Mouse (Mus musculus) CH12.LX (cell line): ENCODE measurements around the gene Cwc25. TPM values are rescaled to one million over a fixed set of nuclear protein-coding genes. Genes with fewer than 3 reads are reported as not detected.

ENCODE experiments used
- DNase-seq: peaks from one replicate; pipeline ENCODE4 v3.0.0-alpha.2; 2013; ENCODE audit errors: extremely low read depth
- H3K27ac ChIP-seq: 2 replicates; pipeline ENCODE4 v1.5.1; 2012; ENCODE audit warnings: low read depth, mild to moderate bottlenecking, control low read depth, moderate library complexity; ENCODE audit not compliant: insufficient read depth
- H3K27me3 ChIP-seq: replicated peaks from 2 replicates; pipeline ENCODE3; 2012; ENCODE audit warnings: inconsistent platforms
- H3K36me3 ChIP-seq, 2 experiments: replicated peaks in 1 of 2; 2 replicates each; pipeline versions ENCODE3 to v1.6.1; 2012; ENCODE audit warnings: inconsistent platforms in 1 of 2, low read length in 1 of 2, mild to moderate bottlenecking in 1 of 2, mixed read lengths in 1 of 2, moderate library complexity in 1 of 2; ENCODE audit not compliant: control insufficient read depth in 1 of 2, insufficient read depth in 1 of 2
- H3K4me1 ChIP-seq, 2 experiments: 2 replicates each; pipeline ENCODE4 v1.6.1; 2012; ENCODE audit warnings: inconsistent platforms in 1 of 2, moderate library complexity in 1 of 2; ENCODE audit not compliant: insufficient read depth in 2 of 2, control insufficient read depth in 1 of 2
- H3K4me2 ChIP-seq: 2 replicates; pipeline ENCODE4 v1.6.1; 2012; ENCODE audit warnings: low read depth, mild to moderate bottlenecking, control low read depth; ENCODE audit not compliant: poor library complexity, insufficient read depth, severe bottlenecking
- H3K4me3 ChIP-seq, 3 experiments: fragments of 150-350 bp in 1 of 3; sonication (generic) in 1 of 3; replicated peaks in 1 of 3; 2 replicates each; pipeline versions ENCODE3 to v1.5.1; 2011 to 2012; ENCODE audit warnings: low read depth in 2 of 3, low read length in 2 of 3, mild to moderate bottlenecking in 2 of 3, moderate library complexity in 2 of 3, control low read depth in 1 of 3, improper control_type of control experiment in 1 of 3, inconsistent platforms in 1 of 3, mixed read lengths in 1 of 3; ENCODE audit not compliant: poor library complexity in 1 of 3
- H3K79me2 ChIP-seq: replicated peaks from 2 replicates; pipeline ENCODE4 v1.6.1; 2012; ENCODE audit warnings: mild to moderate bottlenecking, moderate library complexity; ENCODE audit not compliant: control insufficient read depth, poor library complexity, insufficient read depth, severe bottlenecking; ENCODE audit errors: extremely low read depth
- H3K9ac ChIP-seq: 2 replicates; pipeline ENCODE4 v1.6.1; 2012; ENCODE audit warnings: low read depth, mild to moderate bottlenecking, control low read depth, moderate library complexity; ENCODE audit not compliant: insufficient read depth
- H3K9me3 ChIP-seq: replicated peaks from 2 replicates; pipeline ENCODE3; 2012; ENCODE audit warnings: low read length, inconsistent platforms, mixed read lengths
- CHD1 ChIP-seq: IDR thresholded peaks from 2 replicates; pipeline ENCODE4 v1.6.1; 2012; ENCODE audit warnings: low read depth, low read length, improper control_type of control experiment, inconsistent platforms
- CHD2 ChIP-seq: IDR thresholded peaks from 2 replicates; pipeline ENCODE4 v1.6.1; 2011; ENCODE audit warnings: low read length, improper control_type of control experiment
- CTCF ChIP-seq, 2 experiments: IDR thresholded peaks in 1 of 2; conservative IDR thresholded peaks in 1 of 2; 2 replicates each; pipeline ENCODE4 v1.5.1; 2011 to 2012; ENCODE audit warnings: low read depth in 2 of 2, low read length in 2 of 2, improper control_type of control experiment in 1 of 2, inconsistent platforms in 1 of 2, mild to moderate bottlenecking in 1 of 2, moderate library complexity in 1 of 2
- E2F4 ChIP-seq: IDR thresholded peaks from 2 replicates; pipeline ENCODE4 v1.6.1; 2011; ENCODE audit warnings: low read depth, low read length, improper control_type of control experiment; ENCODE audit not compliant: insufficient replicate concordance
- ELF1 ChIP-seq: IDR thresholded peaks from 2 replicates; pipeline ENCODE4 v1.6.1; 2014; ENCODE audit warnings: low read depth, mild to moderate bottlenecking, inconsistent platforms, low read length, improper control_type of control experiment
- EP300 ChIP-seq: IDR thresholded peaks from 2 replicates; pipeline ENCODE4 v1.6.1; 2011; ENCODE audit warnings: low read length, improper control_type of control experiment
- ETS1 ChIP-seq: conservative IDR thresholded peaks from 2 replicates; pipeline ENCODE4 v1.6.1; 2012; ENCODE audit warnings: low read depth, mild to moderate bottlenecking, inconsistent platforms, low read length, improper control_type of control experiment, moderate library complexity
- GABPA ChIP-seq: IDR thresholded peaks from 2 replicates; pipeline ENCODE4 v1.6.1; 2012; ENCODE audit warnings: low read depth, low read length, improper control_type of control experiment, inconsistent platforms; ENCODE audit not compliant: insufficient replicate concordance
- IRF4 ChIP-seq: IDR thresholded peaks from 2 replicates; pipeline ENCODE4 v1.6.1; 2014; ENCODE audit warnings: low read depth, mild to moderate bottlenecking, inconsistent platforms, low read length, improper control_type of control experiment
- JUN ChIP-seq: IDR thresholded peaks from 2 replicates; pipeline ENCODE4 v1.6.1; 2011; ENCODE audit warnings: low read depth, mild to moderate bottlenecking, low read length, improper control_type of control experiment, moderate library complexity; ENCODE audit not compliant: insufficient read depth
- KAT2A ChIP-seq: IDR thresholded peaks from 2 replicates; pipeline ENCODE4 v1.6.1; 2012; ENCODE audit warnings: low read length, improper control_type of control experiment, inconsistent platforms; ENCODE audit not compliant: insufficient replicate concordance
- MAFK ChIP-seq: IDR thresholded peaks from 2 replicates; pipeline ENCODE4 v1.6.1; 2011; ENCODE audit warnings: low read length, improper control_type of control experiment; ENCODE audit not compliant: insufficient replicate concordance
- MAX ChIP-seq: IDR thresholded peaks from 2 replicates; pipeline ENCODE4 v1.6.1; 2011; ENCODE audit warnings: low read length, improper control_type of control experiment
- MAZ ChIP-seq: IDR thresholded peaks from 2 replicates; pipeline ENCODE4 v1.6.1; 2012; ENCODE audit warnings: low read depth, mild to moderate bottlenecking, inconsistent platforms, low read length, improper control_type of control experiment, moderate library complexity
- MEF2A ChIP-seq: IDR thresholded peaks from 2 replicates; pipeline ENCODE4 v1.6.1; 2014; ENCODE audit warnings: low read depth, mild to moderate bottlenecking, inconsistent platforms, low read length, improper control_type of control experiment, borderline replicate concordance
- MYC ChIP-seq: IDR thresholded peaks from 2 replicates; pipeline ENCODE4 v1.6.1; 2011; ENCODE audit warnings: low read depth, mild to moderate bottlenecking, improper control_type of control experiment, low read length
- PAX5 ChIP-seq: IDR thresholded peaks from 2 replicates; pipeline ENCODE4 v1.6.1; 2012; ENCODE audit warnings: low read length, inconsistent platforms, mixed read lengths
- POLR2AphosphoS2 ChIP-seq: IDR thresholded peaks from 2 replicates; pipeline ENCODE4 v1.6.1; 2011; ENCODE audit warnings: low read depth, low read length, improper control_type of control experiment
- RCOR1 ChIP-seq: conservative IDR thresholded peaks from 2 replicates; pipeline ENCODE4 v1.6.1; 2012; ENCODE audit warnings: low read depth, mild to moderate bottlenecking, inconsistent platforms, low read length, improper control_type of control experiment
- SIN3A ChIP-seq: IDR thresholded peaks from 2 replicates; pipeline ENCODE4 v1.6.1; 2012; ENCODE audit warnings: low read length, improper control_type of control experiment, inconsistent platforms
- SMC3 ChIP-seq: IDR thresholded peaks from 2 replicates; pipeline ENCODE4 v1.6.1; 2011; ENCODE audit warnings: low read depth, low read length, improper control_type of control experiment
- TBP ChIP-seq: conservative IDR thresholded peaks from 2 replicates; pipeline ENCODE4 v1.6.1; 2011; ENCODE audit warnings: low read depth, low read length, improper control_type of control experiment
- UBTF ChIP-seq: IDR thresholded peaks from 2 replicates; pipeline ENCODE4 v1.6.1; 2012; ENCODE audit warnings: low read depth, mild to moderate bottlenecking, inconsistent platforms, low read length, improper control_type of control experiment, moderate library complexity
- USF1 ChIP-seq: IDR thresholded peaks from 2 replicates; pipeline ENCODE4 v1.6.1; 2014; ENCODE audit warnings: low read depth, mild to moderate bottlenecking, inconsistent platforms, low read length, improper control_type of control experiment
- USF2 ChIP-seq: conservative IDR thresholded peaks from 2 replicates; pipeline ENCODE4 v1.6.1; 2011; ENCODE audit warnings: low read depth, low read length, improper control_type of control experiment
- ZC3H11A ChIP-seq: IDR thresholded peaks from 2 replicates; pipeline ENCODE4 v1.6.1; 2012; ENCODE audit warnings: low read depth, mild to moderate bottlenecking, inconsistent platforms, low read length, improper control_type of control experiment
- ZKSCAN1 ChIP-seq: IDR thresholded peaks from 2 replicates; pipeline ENCODE4 v1.6.1; 2012; ENCODE audit warnings: low read depth, inconsistent platforms, low read length, improper control_type of control experiment, borderline replicate concordance
- ZNF384 ChIP-seq: IDR thresholded peaks from 2 replicates; pipeline ENCODE4 v1.6.1; 2012; ENCODE audit warnings: low read depth, low read length, improper control_type of control experiment, inconsistent platforms
- dilution Hi-C: fragments of 300-500 bp; cut with MboI; formaldehyde crosslinking; loops from 2 replicates; pipeline ENCODE4 v1.14.3; 2020; ENCODE audit warnings: low sequenced_read_pairs; ENCODE audit not compliant: extremely low pct_unique_long_range_greater_than_20kb, extremely low pct_ligation_motif_present
- in situ Hi-C: fragments of 300-500 bp; cut with MboI; formaldehyde crosslinking; loops from 3 replicates; pipeline ENCODE4 v1.14.3; 2019; ENCODE audit warnings: low sequenced_read_pairs, low pct_ligation_motif_present, low pct_unique_long_range_greater_than_20kb, mixed read lengths
- polyA plus RNA-seq: library from polyadenylated mRNA; unstranded; fragments of >175 nt; gene quantifications from 2 replicates; pipeline ENCODE4 v1.2.1, GENCODE M21; 2012; ENCODE audit warnings: low read depth; ENCODE audit not compliant: insufficient read length
- total RNA-seq, 2 experiments: library from RNA; depleted of rRNA; stranded (reverse); fragments of 300-350 nt in 1 of 2; fragments of >200 nt in 1 of 2; gene quantifications; 2 replicates each; pipeline ENCODE4 v1.2.3; 2012 to 2014

Cwc25 gene
- total and polyA plus RNA-seq, 3 experiments, result 16.7 to 21.5 (median 19.6) TPM

GRCm38 (mm10) chr11:97800691-97801408 is 34.5 kb upstream of the Cwc25 start:
- in situ Hi-C loops (no loop called here), dilution Hi-C loops (no loop called here)
- Histone ChIP-seq H3K4me2 (peak overlapping the region; percentile 86), H3K9me3 (no peaks in the 10 kb centered on the region), H3K4me1 (peaks cover 18 to 59% of the 10 kb centered on the region in 2 experiments), H3K4me3 (peak overlapping the region; percentile 79 to 90 (median 90)), H3K9ac (peak overlapping the region; percentile 83), H3K27me3 (no peaks in the 10 kb centered on the region), H3K36me3 (peaks cover 0 to 7% of the 10 kb centered on the region in 2 experiments), H3K79me2 (no peaks in the 10 kb centered on the region), H3K27ac (peak overlapping the region; percentile 15; the same call in 1 of the 2 replicates)
- no peak for DNase-seq
- TF ChIP-seq RCOR1 (no peak), SMC3 (no peak), SIN3A (peak; percentile 3; the same call in 1 of the 2 replicates), CHD1 (peak; percentile 81; the same call in 1 of the 2 replicates), EP300 (0 out of 2 replicates have a peak, but pooled peaks have one; percentile 15), GABPA (no peak), MAX (0 out of 2 replicates have a peak, but pooled peaks have one; percentile 31)

DNA sequence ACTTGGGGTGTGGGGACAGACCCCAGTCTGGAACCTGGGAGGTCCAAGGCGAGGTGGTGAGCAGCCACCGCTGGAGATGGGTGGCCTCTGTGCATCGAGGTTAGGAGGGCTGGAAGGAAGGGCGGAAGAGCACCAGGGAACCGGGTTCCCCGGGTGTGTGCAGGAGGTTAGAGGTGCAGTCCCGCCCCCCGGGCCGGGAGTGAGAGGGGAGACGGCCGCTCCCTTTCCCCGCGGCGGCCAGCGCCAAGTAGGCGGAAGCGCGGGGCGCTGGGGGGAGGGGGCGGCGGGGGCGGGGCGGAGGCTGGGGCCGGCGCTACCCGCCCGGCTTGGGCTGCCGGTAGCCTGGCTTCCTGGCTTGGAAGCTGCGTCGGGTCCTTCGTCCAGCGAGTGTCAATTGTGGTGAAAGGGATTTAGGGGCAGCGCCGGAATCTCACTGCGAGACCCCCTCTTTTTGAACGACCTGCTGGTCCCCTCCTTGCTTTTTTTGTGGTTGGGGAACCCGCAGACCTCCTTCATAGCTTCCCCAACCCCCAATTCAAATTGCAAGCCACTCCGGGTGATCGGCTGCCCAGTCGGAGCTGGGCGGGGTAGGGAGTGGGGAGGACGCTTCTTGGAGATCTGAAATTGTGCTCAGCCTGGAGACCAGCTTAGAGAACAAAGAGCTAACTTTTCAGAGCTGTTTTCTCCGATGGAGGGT is 33.8 kb upstream of the Cwc25 start:
- H3K9me3 ChIP-seq, result no peaks in the 10 kb centered on the region
- no peaks in the 10 kb centered on the region for H3K27me3 ChIP-seq
- no peaks in the 10 kb centered on the region for H3K79me2 ChIP-seq
- H3K36me3 ChIP-seq, result peaks cover 0 to 7% of the 10 kb centered on the region in 2 experiments
- in situ Hi-C loops, result loop anchor here (5.0 kb wide), 3 partner anchors 42 to 187 kb away; partner anchors contain the start of genes B230217C12Rik, Fbxo47 and Plxdc1
- H3K9ac ChIP-seq, result peak overlapping the region; percentile 83
- peak; percentile 61 for DNase-seq
- H3K27ac ChIP-seq, result peak overlapping the region; percentile 83
- dilution Hi-C loops, result no loop called here
- peak overlapping the region; percentile 79 to 90 (median 90) for H3K4me3 ChIP-seq
- H3K4me2 ChIP-seq, result peak overlapping the region; percentile 86
- H3K4me1 ChIP-seq, result peaks cover 17 to 53% of the 10 kb centered on the region in 2 experiments
- TF ChIP-seq SIN3A (peak; percentile 39), CHD2 (0 out of 2 replicates have a peak, but pooled peaks have one; percentile 7), E2F4 (no peak), ETS1 (no peak), ZNF384 (no peak), CHD1 (no peak), GABPA (no peak), MAZ (peak; percentile 37), PAX5 (no peak), USF2 (no peak), MAX (no peak), ZC3H11A (no peak), UBTF (peak; percentile 22), POLR2AphosphoS2 (no peak), SMC3 (no peak), EP300 (no peak), TBP (0 out of 2 replicates have a peak, but pooled peaks have one; percentile 17), CTCF (conservative IDR thresholded peaks at IDR 0.05 in 1 of 2, IDR thresholded peaks at IDR 0.05 in 1 of 2; ENCODE audit: low read depth in 2 of 2, low read length in 2 of 2) (no peak), KAT2A (no peak), ELF1 (peak; percentile 71), IRF4 (0 out of 2 replicates have a peak, but pooled peaks have one; percentile 6), ZKSCAN1 (no peak), MYC (no peak), JUN (no peak), MEF2A (no peak), USF1 (no peak), MAFK (no peak)
